Mouse (Mus musculus) heart, postnatal 0 days (tissue): ENCODE measurements around the gene Mob1a.

Experiments
- CTCF ChIP-seq: IDR thresholded peaks from 2 replicates; pipeline ENCODE4 v1.5.1; 2016; ENCODE audit warnings: antibody characterized with exemption, control low read depth, low read depth
- EP300 ChIP-seq: IDR thresholded peaks from 2 replicates; pipeline ENCODE4 v1.6.1; 2016; ENCODE audit warnings: antibody characterized with exemption, low read depth

GRCm38 (mm10) chr6:83326761-83327160, 945 bp downstream of the Mob1a start:
- TF ChIP-seq CTCF (no peak), EP300 (no peak)
